Mouse (Mus musculus) frontal cortex, postnatal 36 days (tissue): ENCODE measurements around the gene Gprin3.
A peak's percentile ranks its signal among the peaks of the same experiment; 100 is the strongest.

Experiments used
- DNase-seq, 2 experiments: peaks; one replicate each; pipeline ENCODE4 v3.0.0; 2022; ENCODE audit warnings: low spot score in 2 of 2

The Gprin3 gene

DNA sequence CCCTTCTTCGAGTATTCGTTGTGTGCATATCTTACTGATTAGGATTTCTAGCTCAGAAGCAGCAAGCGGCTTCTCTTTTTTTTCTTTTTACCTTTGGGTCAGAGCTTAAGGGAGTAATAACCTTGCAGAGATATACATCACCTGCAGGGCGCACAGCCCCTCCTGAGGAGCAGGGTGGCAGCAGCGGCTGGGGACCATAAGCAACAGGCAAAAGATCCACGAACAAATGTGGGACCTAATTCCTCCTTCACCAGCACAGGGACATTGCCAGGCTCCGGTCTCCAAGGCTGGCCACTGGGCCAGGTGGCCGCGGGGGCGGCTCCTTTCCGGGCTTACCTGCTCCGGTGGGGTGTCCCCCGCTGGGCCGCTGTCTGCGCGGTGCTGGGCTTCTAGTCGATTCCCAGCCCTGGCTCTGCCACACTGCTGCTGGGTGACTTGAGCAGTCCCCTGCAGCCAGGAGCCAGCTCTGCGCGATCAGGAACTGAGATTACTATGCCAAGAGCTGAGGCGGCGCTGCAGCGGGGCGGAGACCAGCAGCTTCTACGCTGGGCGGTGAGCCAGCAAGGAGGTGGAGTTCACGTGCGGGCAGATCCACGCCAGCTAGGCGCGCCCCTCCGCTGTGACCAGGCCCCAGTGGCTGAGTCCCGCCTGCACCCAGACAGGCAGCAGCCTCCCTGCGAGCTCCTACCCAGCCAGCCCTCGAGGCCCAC lies at the start of gene Gprin3:
Gene Gprin3 (minus strand): TSS at position 471 of the 710 bp plus-strand sequence.
- DNase-seq, result peak; percentile 82 to 86

DNA sequence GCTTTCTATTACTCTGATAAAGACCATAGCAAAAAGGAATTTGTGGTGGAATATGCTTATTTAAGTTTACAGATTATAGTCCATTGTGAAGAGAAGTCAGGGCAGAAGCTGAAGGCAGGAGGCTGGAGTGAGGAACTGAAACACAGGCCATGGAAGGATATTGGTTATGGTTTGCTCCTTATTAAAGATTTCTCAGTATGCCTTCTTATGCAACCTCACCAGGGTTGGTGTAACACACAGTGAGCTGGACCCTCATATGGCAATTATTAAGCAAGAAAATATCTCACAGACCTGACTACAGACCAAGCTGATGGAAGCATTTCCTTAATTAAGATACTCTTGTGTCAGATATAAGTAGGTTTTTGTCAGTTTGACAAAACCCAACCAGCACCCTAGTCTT lies 32.8 kb upstream of the Gprin3 start:
- no peak for DNase-seq

DNA sequence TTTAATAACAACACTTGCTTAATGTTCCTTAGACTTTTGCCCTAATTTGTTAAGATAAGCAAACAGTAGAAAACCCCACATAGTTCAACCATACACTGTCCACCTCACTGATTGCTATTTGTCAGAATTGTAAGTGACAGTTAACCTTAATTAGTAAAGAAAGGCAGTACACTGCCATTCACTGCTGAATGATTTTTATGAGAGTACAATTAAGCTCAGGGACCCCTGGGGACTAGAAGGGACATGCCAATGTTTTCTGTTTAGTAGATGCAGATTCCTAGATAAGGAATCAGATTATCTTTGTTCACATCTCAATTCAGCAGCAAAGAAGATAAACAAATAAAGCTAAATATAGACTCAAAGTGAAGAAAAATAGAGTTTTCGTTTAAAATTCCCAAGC lies 30.0 kb upstream of the Gprin3 start:
- no peak for DNase-seq

DNA sequence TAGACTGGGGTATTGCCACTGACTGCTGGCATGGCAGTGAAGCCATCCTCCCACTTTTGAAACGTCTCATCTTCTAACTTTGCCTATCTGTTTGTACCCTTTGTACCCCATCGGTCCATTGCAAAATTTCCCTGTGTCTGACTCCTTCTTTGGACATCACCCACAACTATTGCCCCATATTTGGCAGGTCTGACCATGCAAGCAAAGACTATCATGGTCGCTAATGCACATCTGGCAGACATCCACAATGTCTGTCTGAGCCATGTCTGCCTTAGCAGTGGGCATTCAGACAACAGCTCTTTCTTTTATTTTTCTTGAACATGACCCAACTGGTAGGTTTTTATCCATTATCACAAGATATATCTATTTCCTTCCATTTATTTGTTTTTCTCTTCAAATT lies 25.3 kb upstream of the Gprin3 start:
- DNase-seq, result no peak

DNA sequence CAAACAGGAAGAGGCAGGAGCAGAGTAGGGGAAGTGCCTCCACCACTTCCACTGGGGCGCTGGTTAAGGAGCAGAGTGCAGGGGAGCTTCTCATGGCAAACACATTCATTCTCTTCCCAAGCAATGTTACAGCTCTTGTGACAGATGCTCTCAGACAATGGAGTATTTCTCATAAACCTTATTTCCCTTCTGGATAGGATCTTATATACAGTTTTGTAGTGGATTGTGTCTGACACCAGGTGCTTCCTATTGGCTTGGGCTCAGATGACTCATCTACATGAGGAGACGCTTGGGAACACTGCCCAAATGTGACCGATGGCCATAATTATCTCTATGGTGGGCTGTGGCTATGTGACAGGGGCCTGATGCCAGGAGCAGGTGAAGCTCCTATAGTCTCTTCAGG lies 19.0 kb upstream of the Gprin3 start:
- no peak for DNase-seq

DNA sequence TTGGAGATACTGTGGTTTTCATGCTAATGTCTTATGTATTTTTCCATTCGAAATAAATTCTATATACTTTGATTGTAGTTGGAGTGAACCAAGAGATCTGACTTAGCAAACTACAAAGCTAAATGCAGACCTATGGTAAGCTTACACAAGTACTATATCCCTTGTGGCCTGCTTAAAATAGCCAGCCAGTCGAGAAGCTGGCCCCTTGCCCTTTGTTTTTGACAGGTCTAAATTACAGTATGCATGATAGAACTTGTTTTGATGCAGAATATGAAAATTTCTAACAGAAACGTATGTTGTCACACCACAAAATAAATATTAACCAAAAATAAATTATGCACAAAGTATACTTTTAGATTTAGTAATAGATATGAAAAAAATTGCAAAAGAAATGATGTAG lies 9.8 kb upstream of the Gprin3 start:
- no peak for DNase-seq

DNA sequence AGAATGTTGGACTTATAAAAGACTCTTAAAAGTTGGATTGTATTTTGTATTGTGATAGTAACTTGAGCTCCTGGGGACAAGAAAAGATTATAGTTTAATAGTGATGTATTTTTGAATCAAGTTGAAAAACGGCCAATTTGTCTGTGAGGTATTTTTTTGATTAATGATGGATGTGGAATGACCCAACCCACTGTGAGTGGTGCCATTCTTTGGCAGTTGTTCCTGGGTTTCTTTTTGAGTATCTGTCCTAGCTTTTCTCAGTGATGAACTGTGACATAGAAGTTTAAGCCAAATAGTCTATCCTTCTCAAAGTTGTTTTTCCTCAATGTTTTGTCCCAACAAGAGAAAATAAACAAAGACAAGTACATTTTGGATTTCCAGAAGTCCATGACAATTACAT lies 7.0 kb upstream of the Gprin3 start:
- DNase-seq, result no peak

DNA sequence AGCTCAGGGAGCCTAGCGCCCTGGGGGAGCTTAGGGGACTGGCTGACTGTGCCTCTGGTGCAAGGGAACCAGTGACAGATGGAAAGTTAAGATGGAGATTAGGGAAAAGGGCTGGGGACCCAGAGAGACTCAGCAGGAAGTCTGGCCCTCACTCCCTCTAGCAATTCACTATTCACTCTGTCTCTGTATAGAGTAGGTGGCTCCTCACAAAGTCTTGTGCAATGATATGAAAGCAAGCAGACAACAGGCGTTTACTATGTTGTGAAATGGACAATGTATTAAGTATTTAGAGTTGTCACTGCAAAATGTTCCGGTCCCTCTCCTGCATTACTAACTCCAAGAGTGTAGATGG lies 416 bp upstream of the Gprin3 start:
- DNase-seq, result no peak

DNA sequence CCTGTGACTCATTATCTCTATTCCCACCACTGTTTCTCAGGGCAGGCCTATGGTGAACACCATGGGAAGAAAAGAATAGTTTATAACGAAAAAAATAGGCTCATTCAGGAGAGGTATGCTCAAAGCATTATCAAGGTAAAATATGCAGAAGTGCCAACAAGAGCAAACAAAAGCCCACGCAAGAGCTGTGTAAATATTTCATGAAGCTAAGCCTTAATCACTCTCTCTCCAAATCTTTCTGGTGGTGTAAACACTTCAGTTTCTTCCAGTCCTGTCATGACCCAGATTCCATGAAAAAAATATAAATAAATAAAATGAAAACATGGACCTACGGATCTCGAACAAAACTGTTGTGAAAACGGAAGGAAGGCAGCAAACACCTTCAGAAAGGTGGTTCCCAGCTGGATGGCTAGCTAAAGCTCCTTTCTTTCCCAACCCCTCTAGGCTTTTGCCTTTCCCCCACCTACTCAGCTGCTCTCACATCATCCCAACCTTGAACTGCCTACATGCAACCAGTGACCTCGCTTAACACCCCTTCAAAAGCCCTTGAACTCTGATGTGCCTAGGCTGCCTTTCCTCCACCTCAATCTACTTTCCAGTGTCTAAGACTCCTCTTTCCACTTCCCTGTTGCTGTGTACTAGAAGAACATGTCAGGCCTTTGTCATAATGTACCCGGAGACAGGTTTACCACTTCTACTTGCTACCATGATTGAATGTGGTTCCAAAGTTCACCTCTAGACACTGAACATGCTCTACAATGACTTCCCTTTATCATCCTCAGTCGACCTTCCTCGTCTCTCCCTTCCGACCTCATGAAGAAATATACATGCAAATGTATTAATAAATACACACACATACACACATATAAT lies 988 bp downstream of the Gprin3 start:
- no peak for DNase-seq

DNA sequence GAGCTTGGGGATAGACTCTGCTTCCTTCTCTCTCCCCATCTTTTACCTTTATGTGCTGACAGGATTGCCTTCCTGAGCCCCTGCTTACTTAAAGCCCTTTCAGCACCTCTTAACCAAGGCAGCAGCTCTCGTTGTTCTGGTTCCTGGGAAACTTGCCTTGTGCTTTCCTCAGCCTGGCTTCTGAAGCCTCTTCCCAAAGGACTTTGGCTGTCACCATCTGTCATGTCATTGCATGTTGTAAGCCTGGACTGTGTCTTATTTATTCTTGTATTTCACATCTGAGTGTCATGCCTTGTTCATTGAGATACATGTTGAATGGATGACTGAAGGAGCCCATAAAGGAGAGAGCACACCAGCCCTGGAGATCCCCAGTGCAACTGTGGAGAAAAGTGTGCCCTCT lies 2.3 kb downstream of the Gprin3 start:
- no peak for DNase-seq

DNA sequence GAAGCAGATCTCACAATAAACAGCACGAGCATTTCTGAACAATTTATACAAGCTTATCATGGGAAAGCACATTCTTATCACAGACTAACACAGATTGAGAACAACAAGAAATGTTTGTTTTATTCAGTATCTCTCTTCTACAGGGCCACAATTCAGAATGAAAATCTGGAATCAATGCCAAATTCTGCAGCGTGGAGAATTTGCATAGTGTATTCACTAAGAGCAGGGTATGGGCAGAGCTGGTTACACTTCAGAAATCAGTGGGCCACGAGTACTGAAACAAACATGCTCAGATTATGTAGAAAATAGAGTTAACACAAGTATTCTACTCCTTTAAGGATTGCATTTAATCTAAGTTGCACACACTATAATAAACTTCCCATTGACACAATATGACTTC lies 6.8 kb downstream of the Gprin3 start:
- DNase-seq, result no peak

DNA sequence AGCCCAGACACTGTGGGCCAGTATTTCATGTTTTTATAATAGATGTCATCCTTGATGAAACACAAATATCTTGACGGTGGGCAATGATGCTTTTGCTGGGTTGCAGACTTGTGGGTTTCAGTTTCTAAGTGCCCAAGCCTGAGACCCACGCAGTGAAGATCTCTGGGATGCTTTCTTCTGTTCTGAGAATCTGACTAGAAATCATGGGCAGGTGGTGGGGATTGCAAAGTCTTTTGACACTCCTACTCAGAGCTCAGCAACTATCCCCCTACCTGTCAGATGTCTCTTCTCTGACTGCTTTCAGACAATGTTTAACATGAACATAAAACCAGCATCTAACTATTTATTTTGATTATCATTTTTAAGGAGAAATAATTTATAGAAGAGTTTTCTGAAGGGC lies 7.4 kb downstream of the Gprin3 start:
- DNase-seq, result no peak

DNA sequence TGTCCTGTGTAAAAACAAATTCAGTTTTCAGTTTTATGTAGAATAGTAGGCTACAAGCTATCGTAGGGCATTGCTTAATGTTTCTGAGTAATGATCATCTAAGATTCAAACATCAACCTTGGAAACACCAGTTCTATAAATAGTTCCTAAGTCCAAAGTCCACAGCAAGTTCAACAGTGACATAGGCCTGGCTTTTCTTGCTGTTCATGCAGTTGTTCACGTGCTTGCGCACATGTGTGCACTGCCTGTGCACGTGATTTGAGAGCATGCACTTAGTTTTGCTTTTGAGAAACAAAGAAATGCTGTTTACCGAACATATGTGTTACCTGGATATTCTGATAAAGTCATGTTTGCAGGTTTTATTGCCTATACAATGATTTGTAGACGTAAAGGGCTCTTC lies 11.3 kb downstream of the Gprin3 start:
- DNase-seq, result no peak

DNA sequence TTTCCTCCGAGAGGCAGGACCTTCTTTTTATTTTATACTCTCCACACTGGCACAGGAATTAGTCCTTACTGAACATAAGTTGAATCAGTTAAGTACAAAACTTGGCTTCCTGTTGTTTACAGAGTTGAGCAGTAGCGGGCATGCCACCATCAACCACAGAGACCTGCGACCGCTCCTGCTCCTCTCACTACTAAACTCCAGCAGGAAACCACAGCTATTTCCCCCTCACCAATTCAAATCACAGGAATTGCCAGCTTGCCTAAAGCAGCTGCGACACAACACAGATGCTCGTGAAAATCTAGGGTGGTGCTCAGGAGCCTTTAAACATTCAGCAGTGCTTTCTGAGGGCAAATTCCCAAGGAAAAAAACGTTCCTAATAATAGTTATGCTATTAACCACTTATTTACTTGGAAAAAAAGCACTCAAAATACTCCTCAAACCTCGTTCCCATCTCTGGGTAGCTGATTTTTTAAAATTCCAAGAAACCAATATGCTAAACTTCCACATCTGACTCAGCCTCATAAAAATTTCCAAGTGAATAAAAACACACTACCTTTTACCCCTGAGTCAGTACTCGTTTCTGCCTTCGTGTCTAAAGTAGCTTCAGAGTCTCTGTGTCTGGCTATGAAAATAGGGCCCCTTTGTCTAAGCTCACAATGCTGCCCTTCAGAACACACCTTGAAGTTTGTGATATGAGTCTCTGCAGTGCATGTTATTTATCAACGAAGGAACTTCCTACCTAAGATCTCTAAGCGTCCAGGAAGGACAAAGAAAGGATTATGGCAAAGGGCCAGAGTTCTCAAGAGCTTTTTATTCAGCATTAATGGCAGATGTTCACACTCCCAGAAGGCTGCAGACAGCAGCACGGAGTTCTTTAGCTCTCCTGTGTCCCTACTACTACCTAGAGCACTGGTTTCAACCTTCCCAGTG lies 13.4 kb downstream of the Gprin3 start:
- no peak for DNase-seq

DNA sequence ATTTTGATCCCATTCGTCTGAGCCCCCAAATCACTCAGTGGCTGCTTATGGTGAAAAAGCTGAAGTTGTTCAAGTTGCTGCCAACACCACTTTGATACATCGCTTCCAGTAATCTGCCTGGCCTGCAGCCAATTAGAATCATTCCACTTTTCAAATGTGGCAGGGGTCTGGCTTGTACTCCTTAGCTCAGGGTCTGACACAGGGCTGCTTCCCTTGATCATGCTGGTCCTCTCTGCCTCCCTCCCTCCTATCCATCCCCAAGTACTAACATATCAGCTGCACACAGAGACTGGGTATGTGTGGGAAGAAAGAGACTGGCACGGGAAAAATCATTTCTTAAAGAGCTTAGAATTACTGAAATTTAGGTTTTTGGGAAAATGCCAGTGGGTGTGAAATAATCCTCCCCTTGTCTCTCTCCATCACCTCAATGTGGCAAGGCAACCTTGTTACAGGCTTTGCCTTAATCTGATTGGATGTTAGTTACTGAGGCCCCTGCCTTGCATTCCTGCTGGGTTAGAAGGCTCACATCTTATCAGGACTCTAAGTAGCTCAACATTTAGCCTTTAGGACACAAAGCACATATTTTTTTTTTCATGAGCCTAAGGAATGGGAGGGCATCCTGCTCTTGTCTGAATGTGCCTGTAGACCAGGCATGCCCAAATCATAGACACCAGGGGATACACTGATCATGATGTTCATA lies 16.9 kb downstream of the Gprin3 start:
- DNase-seq, result no peak

DNA sequence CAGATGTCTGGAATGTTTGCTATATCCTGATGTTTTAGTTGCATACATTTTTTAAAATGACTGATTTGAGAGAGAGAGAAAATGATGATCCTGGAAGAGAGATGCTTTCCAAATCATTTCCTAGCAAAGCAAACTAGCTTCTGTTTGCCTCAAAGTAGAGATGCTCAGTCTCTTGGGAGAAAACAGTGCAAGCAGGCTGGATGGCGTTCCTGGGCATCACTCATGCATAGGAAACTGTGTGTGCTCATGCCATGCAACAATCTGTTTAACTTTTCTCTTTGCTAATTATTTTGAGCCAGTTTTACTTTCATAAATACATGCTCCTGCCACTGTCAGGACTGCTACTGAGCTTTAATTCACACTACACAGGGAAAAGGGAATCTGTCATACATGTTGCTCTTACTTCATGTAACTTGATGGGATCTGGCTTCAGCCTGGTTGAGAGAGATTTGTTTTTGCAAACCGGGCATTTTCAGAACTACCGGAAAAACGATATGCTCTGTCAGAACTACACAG lies 18.6 kb downstream of the Gprin3 start:
- DNase-seq, result no peak

DNA sequence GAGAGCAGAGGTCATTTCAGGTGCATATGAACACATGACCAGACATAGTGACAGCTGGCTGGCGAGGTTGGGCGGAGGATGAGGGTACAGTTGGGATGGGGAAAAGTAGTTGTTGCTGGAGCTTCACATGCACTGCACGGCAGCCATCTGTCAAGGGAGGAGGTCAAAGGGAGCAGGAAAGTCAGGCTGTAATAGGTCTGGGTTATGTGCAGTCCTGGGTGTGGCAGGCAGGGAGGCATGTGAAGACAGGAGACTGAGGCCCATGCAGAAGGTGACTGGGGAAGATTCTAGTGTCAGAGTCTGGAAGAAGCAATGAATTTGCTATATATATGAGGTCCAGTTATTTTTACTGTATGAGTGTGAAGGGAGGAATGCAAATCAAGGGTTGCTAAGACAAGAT lies 35.9 kb downstream of the Gprin3 start:
- no peak for DNase-seq

DNA sequence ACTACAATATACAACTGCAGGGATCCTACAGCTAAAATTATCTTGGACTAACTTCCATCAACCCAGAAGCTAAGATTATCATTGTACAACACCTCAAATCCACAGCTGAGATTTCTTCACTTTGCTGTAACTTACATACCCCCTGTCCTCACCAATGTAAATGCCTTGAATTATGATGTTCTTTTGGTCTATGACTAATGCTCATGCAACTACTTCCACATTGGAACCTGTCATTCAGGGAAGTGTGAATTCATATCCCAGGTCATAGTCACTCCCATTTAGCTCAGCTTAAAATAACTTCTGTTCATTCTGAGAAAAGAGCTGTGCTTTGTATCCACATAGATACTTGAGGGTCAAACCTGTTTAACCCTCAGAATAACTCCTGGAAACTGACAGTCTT lies 60.8 kb downstream of the Gprin3 start:
- no peak for DNase-seq

DNA sequence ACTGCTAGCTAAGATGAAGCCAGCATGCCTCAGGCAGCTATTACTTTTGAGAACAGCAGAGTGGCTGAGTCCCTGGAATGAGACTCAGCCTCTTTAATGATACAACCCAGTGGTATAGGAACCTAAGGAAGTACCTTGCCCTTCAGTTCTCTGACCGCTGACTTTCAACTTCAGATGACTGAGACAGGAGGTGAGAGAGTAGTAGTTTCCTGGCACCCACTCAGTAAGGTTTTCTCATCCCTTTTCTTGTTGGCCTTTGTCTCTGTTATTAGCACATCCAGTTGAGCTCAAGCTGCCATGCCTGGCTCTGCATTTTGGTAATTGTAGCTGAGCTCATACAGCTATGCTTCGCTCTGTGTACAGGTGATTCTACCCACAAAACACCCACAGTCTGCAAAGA lies 62.8 kb downstream of the Gprin3 start:
- DNase-seq, result no peak

DNA sequence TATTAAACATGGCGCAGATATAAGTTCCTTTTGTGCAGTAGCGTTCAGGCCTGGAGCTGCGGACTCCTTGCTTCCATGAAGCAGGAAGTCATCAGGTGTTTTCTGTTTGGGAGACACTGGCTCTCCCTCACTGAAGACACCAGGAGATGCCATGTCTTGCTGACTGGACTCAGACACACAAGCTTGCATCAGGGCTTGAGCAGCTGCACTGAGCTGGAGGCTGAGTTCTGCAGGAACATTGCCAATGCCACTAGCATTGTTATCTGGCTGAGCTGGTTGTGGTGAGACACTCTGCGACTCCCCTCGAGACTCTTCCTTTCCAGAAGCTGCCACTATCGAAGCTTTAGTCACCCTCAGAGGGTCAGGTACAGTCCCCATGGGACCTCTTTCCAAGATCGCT lies 71.2 kb downstream of the Gprin3 start:
- no peak for DNase-seq

DNA sequence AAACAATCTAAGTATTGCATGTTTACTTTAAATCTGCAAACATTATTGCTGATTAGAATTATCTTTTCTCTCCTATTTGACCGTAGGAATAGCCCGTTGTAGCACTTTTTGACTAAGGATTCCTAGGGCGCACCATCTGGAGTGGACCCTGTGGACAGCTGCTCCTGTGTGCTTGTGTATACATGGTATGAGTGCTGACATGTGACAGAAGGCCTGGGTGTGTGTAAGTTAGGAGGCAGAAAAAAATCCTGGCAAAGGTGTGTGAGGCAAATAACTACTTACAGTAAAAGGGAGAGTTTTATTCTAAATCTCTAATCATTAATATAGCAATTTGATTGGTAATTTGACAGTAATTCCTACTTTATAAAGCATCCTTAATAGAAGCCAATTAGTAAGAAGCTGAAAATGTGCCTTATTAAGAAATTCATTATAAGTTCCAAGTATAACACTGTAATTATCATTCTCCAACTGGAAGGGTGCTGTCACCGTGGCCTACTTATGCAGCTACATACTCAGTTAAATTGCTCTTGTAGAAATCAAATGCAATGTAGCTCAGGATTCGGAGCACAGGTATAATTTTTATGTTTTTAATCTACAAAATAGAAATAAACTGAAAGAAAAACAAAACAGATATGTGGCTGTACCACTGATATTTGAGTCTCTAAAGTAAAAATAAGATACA lies 74.8 kb downstream of the Gprin3 start:
- DNase-seq, result no peak
